Comparison of ENCODE assay signal across 10 mouse cellular contexts in the genomic region with DNA sequence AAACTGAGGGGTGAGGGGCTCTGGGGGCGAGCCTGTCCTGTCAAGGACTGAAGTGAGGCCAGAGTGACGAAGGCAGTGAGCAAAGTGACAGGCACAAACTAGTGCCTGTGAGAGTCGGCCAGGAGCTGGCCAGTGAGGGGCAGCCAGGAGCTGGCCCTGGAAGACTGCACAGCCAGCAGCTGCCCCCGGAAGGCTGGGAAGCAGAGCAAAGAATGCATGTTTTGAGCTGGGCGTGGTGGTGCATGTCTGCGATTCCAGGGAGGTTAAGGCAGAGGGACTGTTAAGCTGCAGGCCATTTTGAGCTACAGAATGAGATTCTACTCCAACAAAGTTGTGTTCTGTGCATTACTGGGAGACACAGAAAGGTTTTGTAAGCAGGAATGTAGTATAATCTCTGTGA. TPM values are rescaled to one million over a fixed set of nuclear protein-coding genes. Genes with fewer than 3 reads are reported as not detected.
A peak's percentile ranks its signal among the peaks of the same experiment; 100 is the strongest.
DNase-seq lines count a peak whose midpoint lies in the region; TF ChIP-seq lines count a peak whose summit lies in the region.
"Had no signal": no experiment of that assay in that cellular context is flagged by ENCODE, and none has a peak within 500 bp of the region (broad histone marks: within the 10 kb centered on the region; RNA-seq: fewer than 3 reads in every experiment).

No protein-coding gene starts in this region.

- WGBS in embryonic facial prominence, embryonic 10.5 days, result 32% methylated on average over 6 of the region's 6 CpGs

- no peaks in the 10 kb centered on the region for H3K27me3 ChIP-seq in embryonic facial prominence, embryonic 10.5 days (replicated peaks; ENCODE audit: low read depth, poor library complexity, severe bottlenecking)
- H3K27me3 ChIP-seq: limb, embryonic 12.5 days had no signal

- H3K36me3 ChIP-seq in embryonic facial prominence, embryonic 10.5 days (replicated peaks), result peaks cover 12% of the 10 kb centered on the region

- TF ChIP-seq CTCF in left cerebral cortex, adult 2 months (IDR thresholded peaks at IDR 0.05), result peak; percentile 8

- no peaks in the 10 kb centered on the region for H3K9me3 ChIP-seq in embryonic facial prominence, embryonic 10.5 days
- H3K9me3 ChIP-seq: limb, embryonic 12.5 days had no signal

- DNase-seq in cerebellum, postnatal 10 days, result peak; percentile 22 to 37
- no peak for DNase-seq in cerebellum, adult 11 months
- no peak for DNase-seq in left cerebral cortex, adult 2 months (ENCODE audit: extremely low spot score in 1 of 2, low spot score in 2 of 2)
- DNase-seq in left cerebral cortex, adult 11 months (ENCODE audit: low spot score), result no peak
- peak; percentile 26 for DNase-seq in embryonic facial prominence, embryonic 10.5 days (ENCODE audit: low spot score)
- peak; percentile 54 to 70 for DNase-seq in kidney, postnatal 4 days
- DNase-seq in frontal cortex, postnatal 14 days (ENCODE audit: low spot score in 2 of 2), result no peak
- DNase-seq in gastrocnemius, postnatal 36 days, result no peak
- DNase-seq: adrenal gland, adult 8-10 months had no signal

- peaks cover 9% of the 10 kb centered on the region for H3K4me1 ChIP-seq in embryonic facial prominence, embryonic 10.5 days
- H3K4me1 ChIP-seq: limb, embryonic 12.5 days had no signal

- intact Hi-C loops in left cerebral cortex, adult 2 months (cut with DNase I), result no loop called here
- intact Hi-C loops in gastrocnemius, postnatal 36 days (cut with DNase I), result no loop called here

- H3K27ac ChIP-seq in left cerebral cortex, adult 2 months, result no peak overlapping the region
- H3K27ac ChIP-seq in embryonic facial prominence, embryonic 10.5 days (replicated peaks), result no peak overlapping the region

- no peak overlapping the region for H3K4me3 ChIP-seq in left cerebral cortex, adult 2 months
- H3K4me3 ChIP-seq in embryonic facial prominence, embryonic 10.5 days, result no peak overlapping the region
- H3K4me3 ChIP-seq: limb, embryonic 12.5 days had no signal

RNA-seq across cellular contexts. Expression of a gene that starts 14.3 kb away (rescaled TPM):
- total RNA-seq in left cerebral cortex, adult 2 months (2021), result 10 to 100 TPM; 19.9 to 20.2 TPM
- 37.1 and 39.4 TPM in 2 replicates for polyA plus RNA-seq in embryonic facial prominence, embryonic 10.5 days (2016; fragmentation: Nextera tagmentation; extraction: Ambion mirVana)
- total RNA-seq in gastrocnemius, postnatal 36 days (2021), result 1 to 10 TPM; 8.3 to 9.2 TPM

RNA-seq across cellular contexts. Expression of a gene that starts 48.6 kb away (rescaled TPM):
- 10 to 100 TPM; 17.5 to 18.1 TPM for total RNA-seq in left cerebral cortex, adult 2 months (2021)
- polyA plus RNA-seq in embryonic facial prominence, embryonic 10.5 days (2016; fragmentation: Nextera tagmentation; extraction: Ambion mirVana), result 27.6 and 28.1 TPM in 2 replicates
- total RNA-seq in gastrocnemius, postnatal 36 days (2021), result 1 to 10 TPM; 1.1 to 2.3 TPM

RNA-seq across cellular contexts. Expression of a gene that starts 48.6 kb away (rescaled TPM):
- 10 to 100 TPM; 54.3 to 63.2 TPM for total RNA-seq in left cerebral cortex, adult 2 months (2021)
- polyA plus RNA-seq in embryonic facial prominence, embryonic 10.5 days (2016; fragmentation: Nextera tagmentation; extraction: Ambion mirVana), result 92.5 and 92.9 TPM in 2 replicates
- 10 to 100 TPM; 17.5 to 22.9 TPM for total RNA-seq in gastrocnemius, postnatal 36 days (2021)

Comparison
In these comparisons a context has a peak if more than half of its experiments do, and no peak if none do; other contexts are left out.
1. DNase-seq: peak in cerebellum, postnatal 10 days (2 of 2), embryonic facial prominence, embryonic 10.5 days (single experiment) and kidney, postnatal 4 days (2 of 2); none in cerebellum, adult 11 months (single experiment), left cerebral cortex, adult 2 months (0 of 2), left cerebral cortex, adult 11 months (single experiment), frontal cortex, postnatal 14 days (0 of 2) and gastrocnemius, postnatal 36 days (0 of 2).
2. RNA of a gene that starts 48.6 kb away (total RNA-seq): 17.5 to 18.1 TPM in left cerebral cortex, adult 2 months; 1.1 to 2.3 TPM in gastrocnemius, postnatal 36 days; every median in the first group is over 4 times any median in the second.